Mouse (Mus musculus) C2C12 (cell line): ENCODE data around the gene Gm20388. TPM values are rescaled to one million over a fixed set of nuclear protein-coding genes. Genes with fewer than 3 reads are reported as not detected.
"Not testable (repeated sequence)": the region's sequence is repeated elsewhere in the genome, so short reads cannot be mapped to it uniquely, and the experiment has no call there.

Experiments
- H3K27me3 ChIP-seq: one replicate; pipeline ENCODE4 v1.6.1; 2011; ENCODE audit not compliant: control insufficient read depth, insufficient read depth, insufficient read length
- H3K36me3 ChIP-seq: one replicate; pipeline ENCODE4 v1.6.1; 2011; ENCODE audit not compliant: control insufficient read depth, insufficient read depth
- H3K4me3 ChIP-seq: one replicate; pipeline ENCODE4 v1.5.1; 2011; ENCODE audit warnings: mild to moderate bottlenecking, control low read depth; ENCODE audit not compliant: poor library complexity, insufficient read depth, severe bottlenecking
- H3K79me2 ChIP-seq: one replicate; pipeline ENCODE4 v1.6.1; 2011; ENCODE audit not compliant: control insufficient read depth, insufficient read depth
- H3K79me3 ChIP-seq: one replicate; pipeline ENCODE4 v1.6.1; 2011; ENCODE audit warnings: low read depth, control low read depth
- H3ac ChIP-seq: one replicate; pipeline ENCODE3; 2011; ENCODE audit warnings: low read depth; ENCODE audit not compliant: control insufficient read depth, insufficient read length
- CEBPB ChIP-seq: IDR thresholded peaks from one replicate; pipeline ENCODE4 v1.6.1; 2011; ENCODE audit warnings: low read depth, mild to moderate bottlenecking, control low read depth, moderate library complexity
- CTCF ChIP-seq: IDR thresholded peaks from one replicate; pipeline ENCODE4 v1.5.1; 2011; ENCODE audit not compliant: control insufficient read depth, insufficient read depth, insufficient read length
- FOSL1 ChIP-seq: IDR thresholded peaks from one replicate; pipeline ENCODE4 v1.8.0; 2011; ENCODE audit warnings: mild to moderate bottlenecking, low read length; ENCODE audit not compliant: poor library complexity, insufficient read depth, severe bottlenecking
- MAX ChIP-seq: IDR thresholded peaks from one replicate; pipeline ENCODE4 v1.6.1; 2011; ENCODE audit warnings: mild to moderate bottlenecking, control low read depth
- MYOD1 ChIP-seq: IDR thresholded peaks from one replicate; pipeline ENCODE4 v1.6.1; 2011; ENCODE audit warnings: low read depth; ENCODE audit not compliant: control insufficient read depth, insufficient read length
- MYOG ChIP-seq: IDR thresholded peaks from one replicate; pipeline ENCODE4 v1.6.1; 2011; ENCODE audit not compliant: control insufficient read depth, insufficient read length; ENCODE audit errors: extremely low read depth
- USF1 ChIP-seq: IDR thresholded peaks from one replicate; pipeline ENCODE4 v1.6.1; 2011; ENCODE audit warnings: low read depth, mild to moderate bottlenecking, control low read depth, moderate library complexity
- polyA plus RNA-seq: library from polyadenylated mRNA; unstranded; fragments of >200 nt; fragmentation: generic; extraction: Trizol; gene quantifications from one replicate; pipeline ENCODE4 v1.2.1, GENCODE M21; 2012; ENCODE audit warnings: missing spikeins

Gene Gm20388
- polyA plus RNA-seq, 1 experiment, result 15.0 TPM

DNA sequence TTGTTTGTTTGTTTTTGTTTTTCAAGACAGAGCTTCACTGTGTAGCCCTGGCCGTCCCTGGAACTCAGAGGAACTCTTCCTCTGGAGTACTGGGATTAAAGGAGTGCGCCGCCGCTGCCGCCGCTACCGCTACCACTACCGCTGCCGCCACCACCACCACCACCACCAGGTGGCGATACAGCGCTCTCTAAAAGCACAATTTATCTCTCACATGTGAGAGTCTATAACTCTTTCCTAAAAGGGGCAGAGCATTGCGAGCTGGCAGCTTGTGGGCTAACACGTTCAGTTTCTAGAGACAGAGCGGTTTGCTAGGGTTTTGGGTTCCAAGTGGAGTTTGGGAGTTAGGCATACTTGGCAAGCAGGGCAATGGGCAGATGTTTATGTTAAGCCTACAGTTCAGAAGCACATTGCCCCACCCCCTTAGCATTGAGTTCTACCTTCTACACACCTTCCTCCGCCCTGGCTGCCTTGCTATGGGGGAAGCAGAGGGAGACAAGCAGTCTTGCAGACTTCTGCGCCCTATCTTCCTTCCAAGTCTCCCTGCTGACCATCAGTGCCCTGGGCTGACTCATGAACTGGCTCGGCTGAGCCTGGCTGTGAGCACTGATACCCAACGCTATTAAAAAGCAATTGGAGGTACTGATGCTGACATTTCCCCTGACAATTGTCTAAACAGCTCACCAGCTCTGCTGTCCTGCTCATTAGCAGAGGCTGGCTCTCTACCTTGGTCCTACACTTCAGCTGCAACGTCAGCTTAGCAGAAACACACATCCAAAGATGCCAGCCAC is 3718.5 kb downstream of the Gm20388 start:
- H3K36me3 ChIP-seq, result no peaks in the 10 kb centered on the region
- no peak overlapping the region for H3ac ChIP-seq
- no peaks in the 10 kb centered on the region for H3K79me3 ChIP-seq
- TF ChIP-seq CTCF, result peak; percentile 89
- TF ChIP-seq MYOD1, result no peak
- H3K79me2 ChIP-seq, result no peaks in the 10 kb centered on the region
- no peaks in the 10 kb centered on the region for H3K27me3 ChIP-seq
- H3K4me3 ChIP-seq, result no peak overlapping the region

DNA sequence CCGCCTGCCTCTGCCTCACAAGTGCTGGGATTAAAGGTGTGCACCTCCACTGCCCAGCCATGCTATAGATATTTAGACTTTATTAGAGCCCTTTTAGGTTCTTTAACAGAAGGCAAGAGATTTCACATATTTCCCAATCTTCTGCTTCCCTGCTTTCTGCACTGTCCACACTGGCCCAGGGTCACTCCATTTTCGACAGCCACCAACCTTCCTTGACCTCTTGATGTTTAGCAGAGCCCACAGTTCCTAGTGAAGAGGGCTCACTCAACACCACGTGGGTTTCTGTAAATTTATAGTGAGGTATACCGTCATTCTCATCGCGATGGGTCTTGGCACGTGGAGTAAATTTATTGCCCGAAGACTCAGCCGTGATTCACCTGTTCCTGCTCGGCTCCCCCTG is 3719.4 kb downstream of the Gm20388 start:
- no peaks in the 10 kb centered on the region for H3K79me3 ChIP-seq
- no peaks in the 10 kb centered on the region for H3K27me3 ChIP-seq
- H3K36me3 ChIP-seq, result no peaks in the 10 kb centered on the region
- no peak overlapping the region for H3ac ChIP-seq
- no peaks in the 10 kb centered on the region for H3K79me2 ChIP-seq
- TF ChIP-seq CTCF (no peak), CEBPB (no peak), USF1 (no peak), FOSL1 (no peak), MYOD1 (no peak), MAX (no peak), MYOG (no peak)
- H3K4me3 ChIP-seq, result no peak overlapping the region

DNA sequence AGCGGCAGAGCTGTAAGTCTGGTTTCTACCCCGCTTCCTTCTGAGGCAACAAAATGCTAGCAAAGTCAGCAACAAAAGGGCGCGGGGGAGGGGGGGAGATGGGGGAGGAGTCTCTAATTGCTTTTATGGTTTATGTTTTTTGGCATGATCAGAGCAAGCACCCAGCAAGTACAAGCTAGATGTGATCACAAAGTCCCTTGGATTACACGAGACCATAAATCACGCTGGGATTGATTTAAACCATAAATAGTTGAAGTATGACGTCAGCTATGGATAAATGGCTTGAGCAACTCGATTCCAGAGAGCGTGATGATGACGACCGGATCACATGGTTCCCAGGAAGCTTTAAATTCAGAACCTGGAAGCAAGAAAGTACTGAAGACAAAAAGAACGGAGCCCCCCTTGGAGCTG is 3720.2 kb downstream of the Gm20388 start:
- Histone ChIP-seq H3K27me3 (no peaks in the 10 kb centered on the region), H3K79me3 (no peaks in the 10 kb centered on the region), H3K79me2 (no peaks in the 10 kb centered on the region), H3K4me3 (no peak overlapping the region), H3ac (no peak overlapping the region), H3K36me3 (no peaks in the 10 kb centered on the region)
- no peak for TF ChIP-seq MAX
- TF ChIP-seq MYOD1, result no peak
- no peak for TF ChIP-seq CTCF
- no peak for TF ChIP-seq FOSL1
- no peak for TF ChIP-seq MYOG
- TF ChIP-seq USF1, result peak; percentile 48
- peak; percentile 56 for TF ChIP-seq CEBPB

DNA sequence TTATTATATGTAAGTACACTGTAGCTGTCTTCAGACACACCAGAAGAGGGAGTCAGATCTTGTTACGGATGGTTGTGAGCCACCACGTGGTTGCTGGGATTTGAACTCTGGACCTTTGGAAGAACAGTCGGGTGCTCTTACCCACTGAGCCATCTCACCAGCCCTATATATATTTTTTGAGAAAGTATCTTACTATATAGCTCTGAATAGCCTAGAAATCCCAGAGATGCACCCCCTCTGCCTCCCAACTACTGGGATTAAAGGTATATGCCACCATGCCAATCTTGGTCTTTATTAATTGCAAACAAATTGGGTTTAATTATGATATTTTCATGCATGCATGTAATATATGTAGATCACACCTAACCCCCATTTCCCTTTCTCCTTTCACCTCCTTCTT is 3721.1 kb downstream of the Gm20388 start:
- not testable (repeated sequence) for H3ac ChIP-seq, H3K79me2 ChIP-seq, H3K4me3 ChIP-seq, H3K79me3 ChIP-seq, H3K36me3 ChIP-seq, H3K27me3 ChIP-seq

DNA sequence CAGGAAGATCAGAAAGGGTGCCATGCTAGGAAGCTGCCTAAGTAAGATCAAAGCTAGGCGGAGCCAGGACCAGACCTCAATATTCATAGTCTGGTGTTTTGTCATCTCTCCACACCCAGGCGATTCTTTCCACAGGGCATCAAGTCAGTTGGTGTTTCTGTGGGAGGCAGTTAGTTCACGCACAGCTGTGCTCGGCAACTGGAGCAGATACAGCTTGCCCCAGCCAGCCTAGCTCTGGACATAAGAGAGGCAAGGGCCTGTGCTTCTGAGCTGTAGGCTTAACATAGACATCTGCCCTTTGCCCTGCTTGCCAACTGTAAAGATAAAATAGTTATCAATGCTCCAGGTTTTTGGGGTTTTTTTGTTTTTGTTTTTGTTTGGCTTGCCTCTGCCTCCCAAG is 3721.6 kb downstream of the Gm20388 start:
- Histone ChIP-seq H3K79me3 (no peaks in the 10 kb centered on the region), H3ac (no peak overlapping the region), H3K4me3 (no peak overlapping the region), H3K27me3 (no peaks in the 10 kb centered on the region), H3K36me3 (no peaks in the 10 kb centered on the region), H3K79me2 (no peaks in the 10 kb centered on the region)
- no peak for TF ChIP-seq MYOG
- no peak for TF ChIP-seq FOSL1
- no peak for TF ChIP-seq CTCF
- TF ChIP-seq MAX, result no peak
- TF ChIP-seq MYOD1, result no peak
- no peak for TF ChIP-seq USF1
- no peak for TF ChIP-seq CEBPB

DNA sequence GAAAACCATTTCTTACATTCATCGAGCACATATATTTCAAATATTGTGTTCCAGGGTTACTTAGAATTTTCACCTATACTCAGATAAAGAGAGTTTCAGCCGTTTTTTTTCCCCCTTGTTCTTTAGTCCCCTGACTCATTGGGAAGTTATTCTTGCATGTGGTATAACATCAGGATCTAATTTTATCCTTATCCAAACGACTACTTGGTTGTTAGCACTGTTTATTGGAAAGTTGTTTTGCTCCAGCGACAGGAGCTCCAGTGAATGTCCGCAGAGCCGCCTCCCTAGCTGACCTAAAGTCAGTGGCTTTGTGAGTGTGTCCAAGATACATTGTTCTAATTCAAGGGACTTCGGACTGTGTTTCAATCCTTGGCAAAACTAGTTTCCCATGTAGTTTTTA is 3723.2 kb downstream of the Gm20388 start:
- H3ac ChIP-seq, result no peak overlapping the region
- H3K27me3 ChIP-seq, result no peaks in the 10 kb centered on the region
- H3K79me2 ChIP-seq, result no peaks in the 10 kb centered on the region
- TF ChIP-seq MAX, result no peak
- no peak for TF ChIP-seq CTCF
- TF ChIP-seq MYOD1, result no peak
- TF ChIP-seq FOSL1, result no peak
- TF ChIP-seq MYOG, result no peak
- no peak for TF ChIP-seq CEBPB
- TF ChIP-seq USF1, result no peak
- H3K4me3 ChIP-seq, result no peak overlapping the region
- H3K79me3 ChIP-seq, result no peaks in the 10 kb centered on the region
- H3K36me3 ChIP-seq, result no peaks in the 10 kb centered on the region
